25 mouse cellular contexts compared by ENCODE assay signal in the genomic region with DNA sequence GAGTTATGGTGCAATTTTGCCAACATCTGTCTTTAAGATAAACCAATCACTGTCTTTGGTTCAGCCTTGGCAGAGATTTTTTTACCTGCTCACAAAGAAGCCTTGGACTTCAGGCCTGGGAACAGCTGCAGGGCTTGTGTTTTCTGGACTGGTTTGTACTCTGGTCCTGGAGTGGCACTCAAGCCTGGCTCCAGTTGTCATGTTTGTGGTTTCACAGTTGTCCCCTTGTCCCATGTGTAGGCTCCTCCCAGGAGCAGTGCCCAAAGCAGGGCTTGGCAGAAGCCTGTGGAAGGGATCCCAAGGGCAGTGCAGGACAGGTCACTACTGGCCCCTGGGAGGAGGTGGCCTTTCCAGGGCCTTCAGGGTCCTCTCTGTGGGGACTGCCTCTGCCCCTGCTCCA. TPM values are rescaled to one million over a fixed set of nuclear protein-coding genes. Genes with fewer than 3 reads are reported as not detected.
DNase-seq lines count a peak whose midpoint lies in the region; ATAC-seq lines count a peak whose summit lies in the region.
"Had no signal": no experiment of that assay in that cellular context is flagged by ENCODE, and none has a peak within 500 bp of the region (broad histone marks: within the 10 kb centered on the region; RNA-seq: fewer than 3 reads in every experiment).

No protein-coding gene starts in this region.

- no peak overlapping the region for H3K9ac ChIP-seq in hindbrain, embryonic 13.5 days
- H3K9ac ChIP-seq: hindbrain, embryonic 14.5 days; limb, embryonic 15.5 days; stomach, embryonic 15.5 days had no signal

- intact Hi-C loops in gastrocnemius, postnatal 36 days (cut with DNase I), result no loop called here

- no peaks in the 10 kb centered on the region for H3K4me1 ChIP-seq in hindbrain, embryonic 13.5 days (replicated peaks)
- H3K4me1 ChIP-seq: limb, embryonic 15.5 days; stomach, embryonic 15.5 days had no signal

- H3K27ac ChIP-seq in hindbrain, embryonic 13.5 days, result no peak overlapping the region
- H3K27ac ChIP-seq: forebrain, embryonic 10.5 days; hindbrain, embryonic 14.5 days; kidney, postnatal 0 days; limb, embryonic 15.5 days; midbrain, embryonic 10.5 days; stomach, embryonic 15.5 days had no signal

- DNase-seq in adrenal gland, postnatal 14 days, result peak; percentile 27
- DNase-seq in adrenal gland, postnatal 4 days (ENCODE audit: low spot score in 2 of 2), result no peak
- peak; percentile 38 for DNase-seq in heart, adult 8-10 months (ENCODE audit: low spot score)
- no peak for DNase-seq in heart, postnatal 4 days
- DNase-seq in gastrocnemius, postnatal 36 days, result peak; percentile 33 to 40
- DNase-seq in layer of hippocampus, postnatal 36 days, result no peak
- DNase-seq: adrenal gland, postnatal 10 days; cerebellum, adult 8-10 months; kidney, adult 2 months; left cerebral cortex, postnatal 4 days; right cerebral cortex, postnatal 4 days; thymus, postnatal 25 days had no signal

- no peaks in the 10 kb centered on the region for H3K27me3 ChIP-seq in hindbrain, embryonic 13.5 days
- H3K27me3 ChIP-seq: limb, embryonic 15.5 days; stomach, embryonic 15.5 days had no signal

- ATAC-seq in hindbrain, embryonic 13.5 days (ENCODE audit: low FRiP score), result no peak
- ATAC-seq: forebrain, embryonic 16.5 days; inflammation-experienced regulatory T-cells, adult 6 months; midbrain, embryonic 16.5 days had no signal

- no peak overlapping the region for H3K4me2 ChIP-seq in hindbrain, embryonic 13.5 days
- H3K4me2 ChIP-seq: hindbrain, embryonic 14.5 days; limb, embryonic 15.5 days; stomach, embryonic 15.5 days had no signal

- H3K4me3 ChIP-seq in hindbrain, embryonic 13.5 days, result no peak overlapping the region
- H3K4me3 ChIP-seq: forebrain, embryonic 10.5 days; limb, embryonic 15.5 days; midbrain, embryonic 10.5 days; stomach, embryonic 15.5 days had no signal

- no peaks in the 10 kb centered on the region for H3K36me3 ChIP-seq in hindbrain, embryonic 13.5 days
- H3K36me3 ChIP-seq: forebrain, embryonic 10.5 days; limb, embryonic 15.5 days; midbrain, embryonic 10.5 days; stomach, embryonic 15.5 days had no signal

- peaks cover under 1% of the 10 kb centered on the region; the same call in 1 of the 2 replicates for H3K9me3 ChIP-seq in hindbrain, embryonic 13.5 days
- H3K9me3 ChIP-seq: limb, embryonic 15.5 days; stomach, embryonic 15.5 days had no signal

RNA-seq across cellular contexts. Expression of gene Crhr2, which starts 5.5 kb away (rescaled TPM):
- total RNA-seq in adrenal gland, postnatal 14 days (2021), result not detected in 2 replicates
- under 1 TPM in 1 of 2 experiments, not detected in 1; 0.25 TPM for total RNA-seq in adrenal gland, postnatal 4 days (2021)
- total RNA-seq in heart, adult 8-10 months (2022), result 10 to 100 TPM; 20.4 to 30.3 (median 22.6) TPM
- 10 to 100 TPM; 11.4 to 12.0 TPM for total RNA-seq in heart, postnatal 4 days (2021)
- total RNA-seq in gastrocnemius, postnatal 36 days (2021), result 10 to 100 TPM; 19.5 to 20.8 TPM
- 0.39 and 0.48 TPM in 2 replicates for polyA plus RNA-seq in hindbrain, embryonic 13.5 days (2015; fragmentation: Nextera tagmentation; extraction: Ambion mirVana)
- 1 to 10 TPM; 3.1 to 3.4 TPM for total RNA-seq in layer of hippocampus, postnatal 36 days (2021)
- polyA plus RNA-seq: inflammation-experienced regulatory T-cells, adult 6 months had no signal

RNA-seq across cellular contexts. Expression of gene Inmt, which starts 36.5 kb away (rescaled TPM):
- total RNA-seq in adrenal gland, postnatal 14 days (2021), result 13.3 and 25.6 TPM in 2 replicates
- 1 to 10 TPM in 1 of 2 experiments, under 1 TPM in 1; 0.28 to 2.5 TPM for total RNA-seq in adrenal gland, postnatal 4 days (2021)
- 100 to 1,000 TPM in 1 of 4 experiments, 10 to 100 TPM in 3; 24.3 to 119 (median 52.8) TPM for total RNA-seq in heart, adult 8-10 months (2022)
- not detected for total RNA-seq in heart, postnatal 4 days (2021)
- total RNA-seq in gastrocnemius, postnatal 36 days (2021), result 10 to 100 TPM in 1 of 2 experiments, 1 to 10 TPM in 1; 7.3 to 10.8 TPM
- not detected in 2 replicates for polyA plus RNA-seq in hindbrain, embryonic 13.5 days (2015; fragmentation: Nextera tagmentation; extraction: Ambion mirVana)
- total RNA-seq in layer of hippocampus, postnatal 36 days (2021), result under 1 TPM in 1 of 2 experiments, not detected in 1; 0.75 TPM
- total RNA-seq: left cerebral cortex, postnatal 4 days had no signal
- polyA plus RNA-seq: brain, embryonic 14.5 days; forebrain, embryonic 16.5 days; heart, embryonic 16.5 days; hindbrain, embryonic 14.5 days; inflammation-experienced regulatory T-cells, adult 6 months; midbrain, embryonic 16.5 days; neural tube, embryonic 14.5 days had no signal

Comparison
In these comparisons a context has a peak if more than half of its experiments do, and no peak if none do; other contexts are left out.
1. DNase-seq: peak in adrenal gland, postnatal 14 days (single experiment), heart, adult 8-10 months (single experiment) and gastrocnemius, postnatal 36 days (2 of 2); none in adrenal gland, postnatal 4 days (0 of 2), heart, postnatal 4 days (single experiment) and layer of hippocampus, postnatal 36 days (0 of 2).